Comparison of ENCODE assay signal across 12 mouse cellular contexts in the genomic region with DNA sequence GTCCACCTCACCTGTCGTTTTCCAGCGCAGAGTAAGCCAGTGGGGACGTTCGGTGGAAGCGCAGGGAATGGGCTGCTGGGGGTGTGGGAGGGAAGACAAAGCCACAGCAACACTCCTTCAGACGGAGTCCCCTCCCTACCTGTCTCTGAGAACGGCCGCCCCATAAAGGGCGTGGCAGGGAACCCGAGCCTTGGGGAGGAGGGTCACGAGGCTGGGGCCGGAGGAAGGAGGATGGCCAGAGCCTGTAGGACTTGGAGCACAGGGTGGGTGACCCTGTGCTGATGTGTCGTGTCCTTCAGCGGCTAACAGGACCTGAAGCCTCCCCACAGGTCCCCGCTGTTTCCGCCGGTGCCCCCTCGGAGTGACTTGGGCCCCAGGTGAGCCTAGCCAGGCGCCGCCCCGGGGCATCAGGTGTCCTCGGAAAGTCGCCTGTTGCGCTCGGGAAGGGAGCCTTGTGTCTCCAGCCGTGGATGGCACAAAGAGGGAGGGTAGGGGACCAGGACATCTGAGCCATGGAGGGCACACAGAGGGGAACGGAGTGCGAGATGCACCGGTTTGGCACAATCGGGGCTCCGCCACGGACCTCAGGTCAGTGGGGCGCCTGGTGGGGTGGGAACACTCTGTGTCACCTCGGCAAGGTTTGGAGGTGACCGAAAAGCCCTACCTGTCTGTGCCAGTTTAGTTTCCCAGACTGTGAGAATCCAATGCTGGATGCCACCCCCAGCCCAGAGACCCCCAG. TPM values are rescaled to one million over a fixed set of nuclear protein-coding genes. Genes with fewer than 3 reads are reported as not detected.
A peak's percentile ranks its signal among the peaks of the same experiment; 100 is the strongest.
DNase-seq lines count a peak whose midpoint lies in the region; ATAC-seq and TF ChIP-seq lines count a peak whose summit lies in the region.
"Had no signal": no experiment of that assay in that cellular context is flagged by ENCODE, and none has a peak within 500 bp of the region (broad histone marks: within the 10 kb centered on the region; RNA-seq: fewer than 3 reads in every experiment).

A gene (plus strand): TSS at position 193 of the 739 bp plus-strand sequence.

- no peak for DNase-seq in heart, adult 18-20 months
- DNase-seq in embryonic facial prominence, embryonic 10.5 days (ENCODE audit: low spot score) = peak; percentile 24
- no peak for DNase-seq in kidney, postnatal 0 days (ENCODE audit: low spot score)
- DNase-seq in midbrain, embryonic 11.5 days (ENCODE audit: low spot score, missing footprints) = no peak
- no peak for DNase-seq in right cerebral cortex, adult 18-20 months
- DNase-seq in adipocyte (ENCODE audit: low spot score) = no peak
- no peak for DNase-seq in thymus, postnatal 25 days
- DNase-seq: adrenal gland, postnatal 14 days; right cerebral cortex, postnatal 25 days had no signal

- H3K27me3 ChIP-seq in heart, embryonic 14.5 days (ENCODE audit: control insufficient read depth, insufficient read depth, low read length) = peaks cover 32% of the 10 kb centered on the region
- peaks cover 49% of the 10 kb centered on the region for H3K27me3 ChIP-seq in embryonic facial prominence, embryonic 10.5 days (replicated peaks; ENCODE audit: low read depth, poor library complexity, severe bottlenecking)
- H3K27me3 ChIP-seq in kidney, postnatal 0 days (ENCODE audit: insufficient read depth, low read length) = peaks cover 3% of the 10 kb centered on the region; the same call in 1 of the 2 replicates
- peaks cover 19% of the 10 kb centered on the region for H3K27me3 ChIP-seq in midbrain, embryonic 11.5 days (ENCODE audit: control insufficient read depth, insufficient read depth, low read length)

- no peak within 1 kb of the TSS for H3K27ac ChIP-seq in heart, embryonic 14.5 days (replicated peaks in 1 of 2; ENCODE audit: control insufficient read depth in 1 of 2, insufficient read depth in 1 of 2, low read depth in 2 of 2, low read length in 2 of 2)
- H3K27ac ChIP-seq in embryonic facial prominence, embryonic 10.5 days (replicated peaks) = peak within 1 kb of the TSS; percentile 24; the same call in 1 of the 2 replicates
- H3K27ac ChIP-seq in kidney, postnatal 0 days = no peak within 1 kb of the TSS
- H3K27ac ChIP-seq in midbrain, embryonic 11.5 days (ENCODE audit: low read depth, low read length) = no peak within 1 kb of the TSS

- TF ChIP-seq CTCF in kidney, postnatal 0 days (IDR thresholded peaks at IDR 0.05; ENCODE audit: low read depth) = no peak

- ATAC-seq in heart, embryonic 14.5 days (ENCODE audit: insufficient number of reproducible peaks, insufficient read depth, low FRiP score, low read depth) = no peak; the same call in 1 of the 2 replicates
- peak; percentile 62 for ATAC-seq in kidney, postnatal 0 days (replicated peaks; ENCODE audit: low FRiP score, low read depth)
- peak; percentile 34; the same call in 1 of the 2 replicates for ATAC-seq in midbrain, embryonic 11.5 days (ENCODE audit: low FRiP score)
- ATAC-seq: CD4-positive, CD25-positive, alpha-beta regulatory T cell, adult 4 months had no signal

- H3K9me3 ChIP-seq in heart, embryonic 14.5 days (ENCODE audit: control insufficient read depth, low read length) = no peaks in the 10 kb centered on the region
- no peaks in the 10 kb centered on the region for H3K9me3 ChIP-seq in embryonic facial prominence, embryonic 10.5 days
- no peaks in the 10 kb centered on the region for H3K9me3 ChIP-seq in kidney, postnatal 0 days (replicated peaks; ENCODE audit: low read length)
- no peaks in the 10 kb centered on the region for H3K9me3 ChIP-seq in midbrain, embryonic 11.5 days (ENCODE audit: control insufficient read depth, low read length)

- peak within 1 kb of the TSS; percentile 60 for H3K4me2 ChIP-seq in heart, embryonic 14.5 days (ENCODE audit: low read length)
- H3K4me2 ChIP-seq in kidney, postnatal 0 days (ENCODE audit: low read length) = peak within 1 kb of the TSS; percentile 57
- H3K4me2 ChIP-seq in midbrain, embryonic 11.5 days = no peak within 1 kb of the TSS

- 9% methylated on average over 35 of the region's 35 CpGs for WGBS in heart, embryonic 14.5 days
- WGBS in embryonic facial prominence, embryonic 10.5 days = 10% methylated on average over 35 of the region's 35 CpGs
- 8% methylated on average over 35 of the region's 35 CpGs for WGBS in kidney, postnatal 0 days
- WGBS in midbrain, embryonic 11.5 days = 8% methylated on average over 34 of the region's 35 CpGs

- no peaks in the 10 kb centered on the region for H3K36me3 ChIP-seq in heart, embryonic 14.5 days (ENCODE audit: control insufficient read depth, insufficient read depth, low read length)
- H3K36me3 ChIP-seq in embryonic facial prominence, embryonic 10.5 days (replicated peaks) = no peaks in the 10 kb centered on the region
- no peaks in the 10 kb centered on the region for H3K36me3 ChIP-seq in kidney, postnatal 0 days (ENCODE audit: insufficient read depth, low read length)
- H3K36me3 ChIP-seq in midbrain, embryonic 11.5 days (ENCODE audit: control insufficient read depth, insufficient read depth, low read length) = no peaks in the 10 kb centered on the region

- H3K4me1 ChIP-seq in heart, embryonic 14.5 days (ENCODE audit: control insufficient read depth in 2 of 2, insufficient read depth in 2 of 2, low read length in 2 of 2) = peaks cover 6 to 8% of the 10 kb centered on the region in 2 experiments; a peak in 3 of 4 replicates
- H3K4me1 ChIP-seq in embryonic facial prominence, embryonic 10.5 days = peaks cover 29% of the 10 kb centered on the region
- H3K4me1 ChIP-seq in kidney, postnatal 0 days (replicated peaks; ENCODE audit: insufficient read depth, low read length) = peaks cover 6% of the 10 kb centered on the region; the same call in 1 of the 2 replicates
- 0 out of 2 replicates have a peak, but pooled peaks cover 2% of the 10 kb centered on the region for H3K4me1 ChIP-seq in midbrain, embryonic 11.5 days (ENCODE audit: control insufficient read depth, insufficient read depth, low read length)

- H3K4me3 ChIP-seq in heart, embryonic 14.5 days (ENCODE audit: control insufficient read depth in 1 of 2, insufficient read depth in 1 of 2, low read depth in 1 of 2, low read length in 2 of 2) = peak within 1 kb of the TSS; percentile 10 to 22; a peak in 3 of 4 replicates
- peak within 1 kb of the TSS; percentile 53 for H3K4me3 ChIP-seq in embryonic facial prominence, embryonic 10.5 days
- peak within 1 kb of the TSS; percentile 31 for H3K4me3 ChIP-seq in kidney, postnatal 0 days (replicated peaks; ENCODE audit: low read depth, low read length)
- no peak within 1 kb of the TSS for H3K4me3 ChIP-seq in midbrain, embryonic 11.5 days (ENCODE audit: low read depth, low read length)

- peak within 1 kb of the TSS; percentile 38; the same call in 1 of the 2 replicates for H3K9ac ChIP-seq in heart, embryonic 14.5 days (ENCODE audit: low read length)
- peak within 1 kb of the TSS; percentile 18; the same call in 1 of the 2 replicates for H3K9ac ChIP-seq in kidney, postnatal 0 days (ENCODE audit: low read depth, low read length)
- no peak within 1 kb of the TSS for H3K9ac ChIP-seq in midbrain, embryonic 11.5 days (ENCODE audit: low read length)

RNA-seq across cellular contexts. Expression of the gene that starts here (rescaled TPM):
- polyA plus RNA-seq in heart, embryonic 14.5 days (2014; fragmentation: Nextera tagmentation; extraction: Ambion mirVana) = 0.97 and 0.98 TPM in 2 replicates
- total RNA-seq in heart, adult 18-20 months (2021) = under 1 TPM in 1 of 2 experiments, not detected in 1; 0.41 TPM
- 8.7 and 8.8 TPM in 2 replicates for polyA plus RNA-seq in embryonic facial prominence, embryonic 10.5 days (2016; fragmentation: Nextera tagmentation; extraction: Ambion mirVana)
- 34.7 and 40.4 TPM in 2 replicates for polyA plus RNA-seq in kidney, postnatal 0 days (2015; fragmentation: Nextera tagmentation; extraction: Ambion mirVana)
- polyA plus RNA-seq in midbrain, embryonic 11.5 days (2014; fragmentation: Nextera tagmentation; extraction: Ambion mirVana) = 3.6 and 5.1 TPM in 2 replicates
- total RNA-seq: adrenal gland, postnatal 14 days; left cerebral cortex, postnatal 10 days had no signal
